Mouse (Mus musculus): ENCODE measurements around the gene Slc20a1. TPM values are rescaled to one million over a fixed set of nuclear protein-coding genes. Genes with fewer than 3 reads are reported as not detected.

Gene Slc20a1
- total RNA-seq (2023; ENCODE audit: inconsistent age), result 200 to 219 TPM (median 208 TPM) in 4 replicates

DNA sequence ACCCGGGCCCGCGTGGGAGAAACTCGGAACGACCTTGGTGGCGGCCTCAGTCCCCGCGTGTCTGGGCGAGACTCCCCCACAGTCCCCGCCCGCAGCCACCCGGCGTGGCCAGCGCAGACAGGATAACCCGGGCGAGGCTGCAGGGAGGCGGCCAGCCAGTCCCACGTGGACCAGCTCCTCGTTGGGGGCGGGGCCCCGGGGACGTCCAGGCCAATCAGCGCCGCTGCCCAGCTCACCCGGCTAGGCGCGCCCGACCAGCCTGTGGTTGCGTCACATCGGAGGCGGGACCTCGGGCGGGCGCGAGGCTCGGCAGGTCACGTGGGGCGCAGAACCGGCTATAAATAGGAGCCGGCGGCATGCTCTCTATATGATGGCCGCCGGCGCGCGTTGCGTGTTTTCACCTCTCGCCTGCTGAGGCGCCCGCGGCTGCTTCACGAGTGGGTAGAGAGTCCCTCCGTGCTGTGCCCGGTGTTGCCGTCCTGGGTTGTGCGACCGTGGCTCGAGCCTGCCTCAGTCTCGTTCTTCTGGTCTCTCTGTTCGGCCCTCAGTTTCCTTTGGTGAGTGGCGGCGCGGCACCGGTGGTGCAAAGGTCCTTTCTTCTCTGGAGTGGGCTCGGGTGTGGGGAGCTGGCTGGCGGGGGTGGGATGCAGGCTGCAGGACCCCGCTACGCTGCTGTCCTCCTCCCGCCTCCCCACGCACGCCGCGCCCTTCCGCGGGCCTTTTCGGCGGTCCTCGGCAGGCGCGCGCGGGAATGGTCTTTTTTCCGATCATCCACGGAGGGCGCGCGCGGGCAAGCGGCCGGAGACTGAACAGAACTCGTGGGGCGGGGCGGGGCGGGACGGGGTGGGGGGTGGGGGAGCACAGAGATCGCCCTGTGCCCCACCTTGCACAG, at the start of gene Slc20a1:
Gene Slc20a1 (plus strand): TSS at position 329 of the 892 bp plus-strand sequence.

Other genes starting within 250 kb of the Slc20a1 start
- gene Zc3h6, start 231.4 kb upstream of the Slc20a1 start, total RNA-seq (2023; ENCODE audit: inconsistent age), result 9.8 to 10.4 TPM (median 10.1 TPM) in 4 replicates
- gene Gm10762, start 231.0 kb upstream of the Slc20a1 start, total RNA-seq (2023; ENCODE audit: inconsistent age), result 2.9 to 5.1 TPM (median 3.8 TPM) in 4 replicates
- 0.16 to 0.19 TPM in 2 of 4 replicates, not detected in the others for gene Vinac1, start 150.6 kb upstream of the Slc20a1 start, total RNA-seq (2023; ENCODE audit: inconsistent age)
- gene Ttl, start 132.8 kb upstream of the Slc20a1 start, total RNA-seq (2023; ENCODE audit: inconsistent age), result 3.9 to 6.2 TPM (median 4.6 TPM) in 4 replicates
- gene Polr1b, start 97.8 kb upstream of the Slc20a1 start, total RNA-seq (2023; ENCODE audit: inconsistent age), result 48.7 to 60.0 TPM (median 52.7 TPM) in 4 replicates
- 17.4 to 23.4 TPM (median 19.3 TPM) in 4 replicates for gene Chchd5, start 69.1 kb upstream of the Slc20a1 start, total RNA-seq (2023; ENCODE audit: inconsistent age)
- 1.2 to 2.2 TPM (median 1.5 TPM) in 4 replicates for gene Ckap2l, start 98.4 kb downstream of the Slc20a1 start, total RNA-seq (2023; ENCODE audit: inconsistent age)
- gene Il1a, start 111.2 kb downstream of the Slc20a1 start, total RNA-seq (2023; ENCODE audit: inconsistent age), result 0.26 to 0.42 TPM (median 0.42 TPM) in 3 of 4 replicates, not detected in the other
- 1.5 to 2.1 TPM (median 1.6 TPM) in 4 replicates for gene Il1b, start 172.4 kb downstream of the Slc20a1 start, total RNA-seq (2023; ENCODE audit: inconsistent age)

Measured in B cell, adult (primary cell).